Mouse (Mus musculus) cerebellum, adult 2 months (tissue): ENCODE results near the gene Mast4.

Experiments used
- CTCF ChIP-seq: fragments of 200-500 bp; IDR thresholded peaks from 2 replicates; pipeline ENCODE4 v1.5.1; 2011; ENCODE audit warnings: low read depth, mild to moderate bottlenecking, control low read depth, low read length, moderate library complexity, borderline replicate concordance; ENCODE audit not compliant: insufficient read depth
- POLR2A ChIP-seq: fragments of 200-500 bp; IDR thresholded peaks from 2 replicates; pipeline ENCODE4 v1.6.1; 2011; ENCODE audit warnings: low read length, control low read depth, borderline replicate concordance; ENCODE audit not compliant: insufficient read depth

DNA sequence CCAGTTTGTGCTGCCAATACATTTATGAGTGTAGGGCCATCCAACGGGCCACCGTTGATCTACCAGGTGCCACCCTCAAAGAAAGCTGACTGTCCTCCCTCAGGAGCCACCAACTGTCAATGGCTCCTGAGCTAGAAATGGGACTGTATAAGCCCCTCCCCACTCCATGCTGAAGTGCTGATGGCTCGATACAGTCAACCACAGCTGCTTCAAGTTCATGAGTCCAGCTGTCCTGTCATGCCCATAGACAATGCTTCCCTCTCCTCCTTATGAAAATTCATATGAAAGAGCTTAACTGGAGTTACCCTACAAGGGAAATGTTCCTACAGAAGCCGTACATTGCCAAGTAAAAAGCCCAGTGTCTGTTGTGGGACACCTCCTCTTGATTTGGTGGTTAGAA is 93.2 kb downstream of the Mast4 start:
- no peak for TF ChIP-seq CTCF
- TF ChIP-seq POLR2A = no peak
